25 mouse cellular contexts compared by ENCODE assay signal in genomic region chr14:31396428-31396827, GRCm38 (mm10). TPM values are rescaled to one million over a fixed set of nuclear protein-coding genes. Genes with fewer than 3 reads are reported as not detected.
DNase-seq lines count a peak whose midpoint lies in the region; ATAC-seq and TF ChIP-seq lines count a peak whose summit lies in the region.
"Had no signal": no experiment of that assay in that cellular context is flagged by ENCODE, and none has a peak within 500 bp of the region (broad histone marks: within the 10 kb centered on the region; RNA-seq: fewer than 3 reads in every experiment).

No protein-coding gene starts in this region.

- no peak for ATAC-seq in kidney, postnatal 0 days (replicated peaks; ENCODE audit: low FRiP score, low read depth)
- no peak for ATAC-seq in liver, postnatal 0 days
- no peak for ATAC-seq in liver, embryonic 12.5 days
- ATAC-seq: forebrain, embryonic 13.5 days; forebrain, embryonic 16.5 days; hindbrain, embryonic 16.5 days; intestine, embryonic 15.5 days; Patski had no signal

- no peak overlapping the region for H3K4me2 ChIP-seq in kidney, postnatal 0 days (ENCODE audit: low read length)
- no peak overlapping the region for H3K4me2 ChIP-seq in liver, postnatal 0 days (ENCODE audit: low read depth, low read length)
- H3K4me2 ChIP-seq in liver, embryonic 12.5 days: no peak overlapping the region
- H3K4me2 ChIP-seq: forebrain, embryonic 13.5 days; heart, embryonic 11.5 days; hindbrain, embryonic 13.5 days; intestine, embryonic 15.5 days had no signal

- WGBS in kidney, postnatal 0 days: 89% methylated on average over 2 of the region's 2 CpGs
- 72% methylated on average over 2 of the region's 2 CpGs for WGBS in liver, postnatal 0 days (ENCODE audit: insufficient replicate concordance)
- 83% methylated on average over 2 of the region's 2 CpGs for WGBS in liver, embryonic 12.5 days (ENCODE audit: insufficient replicate concordance)

- H3K9me3 ChIP-seq in kidney, postnatal 0 days (replicated peaks; ENCODE audit: low read length): no peaks in the 10 kb centered on the region
- H3K9me3 ChIP-seq in liver, postnatal 0 days (ENCODE audit: low read length): no peaks in the 10 kb centered on the region
- no peaks in the 10 kb centered on the region; the same call in 1 of the 2 replicates for H3K9me3 ChIP-seq in liver, embryonic 12.5 days (replicated peaks)
- H3K9me3 ChIP-seq: forebrain, embryonic 13.5 days; hindbrain, embryonic 13.5 days; intestine, embryonic 15.5 days had no signal

- TF ChIP-seq EP300 in liver, postnatal 0 days (IDR thresholded peaks at IDR 0.05; ENCODE audit: low read depth): no peak

- no peak overlapping the region for H3K4me3 ChIP-seq in kidney, postnatal 0 days (replicated peaks; ENCODE audit: low read depth, low read length)
- H3K4me3 ChIP-seq in liver, postnatal 0 days (ENCODE audit: low read depth, low read length): no peak overlapping the region
- no peak overlapping the region for H3K4me3 ChIP-seq in liver, embryonic 12.5 days
- H3K4me3 ChIP-seq in brown adipose tissue, adult 24 weeks (ENCODE audit: insufficient read depth, low read depth, low read length): no peak overlapping the region
- H3K4me3 ChIP-seq: forebrain, embryonic 10.5 days; forebrain, embryonic 13.5 days; heart, adult 2 months; hindbrain, embryonic 10.5 days; hindbrain, embryonic 13.5 days; intestine, embryonic 15.5 days had no signal

- H3K4me1 ChIP-seq in kidney, postnatal 0 days (replicated peaks; ENCODE audit: insufficient read depth, low read length): peaks cover 18% of the 10 kb centered on the region; the same call in 1 of the 2 replicates
- H3K4me1 ChIP-seq in liver, postnatal 0 days (ENCODE audit: insufficient read depth): peaks cover 22% of the 10 kb centered on the region
- peaks cover 15% of the 10 kb centered on the region for H3K4me1 ChIP-seq in liver, embryonic 12.5 days
- peaks cover 79% of the 10 kb centered on the region for H3K4me1 ChIP-seq in brown adipose tissue, adult 24 weeks (ENCODE audit: control insufficient read depth, insufficient read depth, insufficient read length, low read length)
- H3K4me1 ChIP-seq: forebrain, embryonic 13.5 days had no signal

- H3K9ac ChIP-seq in kidney, postnatal 0 days (ENCODE audit: low read depth, low read length): no peak overlapping the region
- no peak overlapping the region for H3K9ac ChIP-seq in liver, postnatal 0 days (replicated peaks)
- no peak overlapping the region for H3K9ac ChIP-seq in liver, embryonic 12.5 days
- H3K9ac ChIP-seq: forebrain, embryonic 13.5 days; hindbrain, embryonic 13.5 days; intestine, embryonic 15.5 days had no signal

- H3K36me3 ChIP-seq in kidney, postnatal 0 days (ENCODE audit: insufficient read depth, low read length): 0 out of 2 replicates have a peak, but pooled peaks cover 7% of the 10 kb centered on the region
- H3K36me3 ChIP-seq in liver, postnatal 0 days (replicated peaks; ENCODE audit: insufficient read depth, low read length): peaks cover 18% of the 10 kb centered on the region
- H3K36me3 ChIP-seq in liver, embryonic 12.5 days: peaks cover 8% of the 10 kb centered on the region
- H3K36me3 ChIP-seq: G1E; intestine, embryonic 15.5 days had no signal

- TF ChIP-seq CTCF in kidney, postnatal 0 days (IDR thresholded peaks at IDR 0.05; ENCODE audit: low read depth): no peak
- TF ChIP-seq CTCF in liver, postnatal 0 days (IDR thresholded peaks at IDR 0.05; ENCODE audit: low read depth): no peak

- H3K27me3 ChIP-seq in kidney, postnatal 0 days (ENCODE audit: insufficient read depth, low read length): no peaks in the 10 kb centered on the region
- H3K27me3 ChIP-seq in liver, postnatal 0 days (ENCODE audit: insufficient read depth, low read length): no peaks in the 10 kb centered on the region
- H3K27me3 ChIP-seq in liver, embryonic 12.5 days (replicated peaks): no peaks in the 10 kb centered on the region
- H3K27me3 ChIP-seq: CH12.LX; forebrain, embryonic 13.5 days; hindbrain, embryonic 13.5 days; intestine, embryonic 15.5 days; Patski had no signal

- peak overlapping the region; percentile 1; the same call in 1 of the 2 replicates for H3K27ac ChIP-seq in kidney, postnatal 0 days
- H3K27ac ChIP-seq in liver, postnatal 0 days (ENCODE audit: low read depth): peak overlapping the region; percentile 87; the same call in 1 of the 2 replicates
- H3K27ac ChIP-seq in liver, embryonic 12.5 days: no peak overlapping the region
- peak overlapping the region; percentile 91 for H3K27ac ChIP-seq in brown adipose tissue, adult 24 weeks (replicated peaks; ENCODE audit: low read depth, low read length)
- H3K27ac ChIP-seq: forebrain, embryonic 10.5 days; forebrain, embryonic 13.5 days; hindbrain, embryonic 10.5 days; hindbrain, embryonic 13.5 days; intestine, embryonic 15.5 days had no signal

- DNase-seq in adrenal gland, adult 2 months: peak; percentile 80
- no peak for DNase-seq in adrenal gland, adult 8-10 months
- DNase-seq in kidney, postnatal 0 days (ENCODE audit: low spot score): no peak
- no peak for DNase-seq in kidney, adult 9 months
- no peak for DNase-seq in liver, postnatal 0 days
- DNase-seq in cerebellum, adult 18-20 months: no peak
- DNase-seq: B cell, adult 2 months; cerebellum, adult 8-10 months; cerebellum, postnatal 14 days; gastrocnemius, postnatal 10 days; gastrocnemius, postnatal 36 days; heart, adult 2 months had no signal

RNA-seq across cellular contexts. Expression of gene Sh3bp5, which starts 39.5 kb away (rescaled TPM):
- total RNA-seq in adrenal gland, adult 2 months (2021): 100 to 1,000 TPM; 111 to 164 TPM
- 21.1 and 28.5 TPM in 2 replicates for polyA plus RNA-seq in adrenal gland, adult 2 months (2012; rRNA removed)
- 100 to 1,000 TPM; 112 to 172 (median 115) TPM for total RNA-seq in adrenal gland, adult 8-10 months (2022)
- 45.2 and 46.8 TPM in 2 replicates for polyA plus RNA-seq in kidney, postnatal 0 days (2015; fragmentation: Nextera tagmentation; extraction: Ambion mirVana)
- polyA plus RNA-seq in liver, postnatal 0 days (2015; fragmentation: Nextera tagmentation; extraction: Ambion mirVana): 29.7 and 31.8 TPM in 2 replicates
- polyA plus RNA-seq in liver, embryonic 12.5 days (2016; fragmentation: Nextera tagmentation; extraction: Ambion mirVana): 13.8 and 15.1 TPM in 2 replicates
- polyA plus RNA-seq in brown adipose tissue, adult 24 weeks (2012; ENCODE audit: insufficient read depth, insufficient read length, missing spikeins): 65.9 and 67.5 TPM in 2 replicates

RNA-seq across cellular contexts. Expression of gene Capn7, which starts 60.0 kb away (rescaled TPM):
- 10 to 100 TPM; 37.3 to 53.5 TPM for total RNA-seq in adrenal gland, adult 2 months (2021)
- 12.7 and 13.0 TPM in 2 replicates for polyA plus RNA-seq in adrenal gland, adult 2 months (2012; rRNA removed)
- total RNA-seq in adrenal gland, adult 8-10 months (2022): 10 to 100 TPM; 42.7 to 51.4 (median 48.7) TPM
- 38.8 and 40.3 TPM in 2 replicates for polyA plus RNA-seq in kidney, postnatal 0 days (2015; fragmentation: Nextera tagmentation; extraction: Ambion mirVana)
- polyA plus RNA-seq in liver, postnatal 0 days (2015; fragmentation: Nextera tagmentation; extraction: Ambion mirVana): 10.3 and 12.4 TPM in 2 replicates
- polyA plus RNA-seq in liver, embryonic 12.5 days (2016; fragmentation: Nextera tagmentation; extraction: Ambion mirVana): 24.1 and 24.5 TPM in 2 replicates
- polyA plus RNA-seq in brown adipose tissue, adult 24 weeks (2012; ENCODE audit: insufficient read depth, insufficient read length, missing spikeins): 14.9 and 16.9 TPM in 2 replicates
